Mouse (Mus musculus): Measurements from ENCODE around the gene Mfsd2a. TPM values are rescaled to one million over a fixed set of nuclear protein-coding genes. Genes with fewer than 3 reads are reported as not detected.

The Mfsd2a gene
- polyA plus RNA-seq, 1 experiment from 2014 or later: not detected

- no peak for TF ChIP-seq EP300 (IDR thresholded peaks at IDR 0.05; ENCODE audit: low read depth)
- no peak for TF ChIP-seq CTCF (IDR thresholded peaks at IDR 0.05; ENCODE audit: low read depth)
- Histone ChIP-seq H3K4me1 (ENCODE audit: insufficient read depth) (peaks cover 20% of the 10 kb centered on the region), H3K4me3 (ENCODE audit: low read depth, low read length) (no peak overlapping the region), H3K9ac (replicated peaks) (no peak overlapping the region), H3K9me3 (ENCODE audit: low read length) (no peaks in the 10 kb centered on the region), H3K36me3 (replicated peaks; ENCODE audit: insufficient read depth, low read length) (no peaks in the 10 kb centered on the region), H3K27ac (ENCODE audit: low read depth) (peak overlapping the region; percentile 51), H3K27me3 (ENCODE audit: insufficient read depth, low read length) (peaks cover 17% of the 10 kb centered on the region), H3K4me2 (ENCODE audit: low read depth, low read length) (peak overlapping the region; percentile 42)
- DNase-seq (no peak), ATAC-seq (peak; percentile 55)
- 56% methylated on average over 5 of the region's 5 CpGs for WGBS (ENCODE audit: insufficient replicate concordance)
Observed at GRCm38 (mm10) chr4:122954680-122955411, 6.1 kb downstream of the Mfsd2a start.

GRCm38 (mm10) chr4:122949096-122949495 is 11.9 kb downstream of the Mfsd2a start:
- H3K4me1 ChIP-seq (ENCODE audit: insufficient read depth): no peaks in the 10 kb centered on the region
- TF ChIP-seq CTCF (IDR thresholded peaks at IDR 0.05; ENCODE audit: low read depth): no peak
- TF ChIP-seq EP300 (IDR thresholded peaks at IDR 0.05; ENCODE audit: low read depth): no peak
- ATAC-seq: no peak
- 0 out of 2 replicates have a peak, but pooled peaks cover 3% of the 10 kb centered on the region for H3K27me3 ChIP-seq (ENCODE audit: insufficient read depth, low read length)
- H3K27ac ChIP-seq (ENCODE audit: low read depth): no peak overlapping the region
- H3K4me2 ChIP-seq (ENCODE audit: low read depth, low read length): no peak overlapping the region
- WGBS (ENCODE audit: insufficient replicate concordance): 71% methylated on average over 8 of the region's 8 CpGs
- H3K9ac ChIP-seq (replicated peaks): no peak overlapping the region
- DNase-seq: no peak
- H3K36me3 ChIP-seq (replicated peaks; ENCODE audit: insufficient read depth, low read length): no peaks in the 10 kb centered on the region
- H3K4me3 ChIP-seq (ENCODE audit: low read depth, low read length): no peak overlapping the region
- no peaks in the 10 kb centered on the region for H3K9me3 ChIP-seq (ENCODE audit: low read length)

DNA sequence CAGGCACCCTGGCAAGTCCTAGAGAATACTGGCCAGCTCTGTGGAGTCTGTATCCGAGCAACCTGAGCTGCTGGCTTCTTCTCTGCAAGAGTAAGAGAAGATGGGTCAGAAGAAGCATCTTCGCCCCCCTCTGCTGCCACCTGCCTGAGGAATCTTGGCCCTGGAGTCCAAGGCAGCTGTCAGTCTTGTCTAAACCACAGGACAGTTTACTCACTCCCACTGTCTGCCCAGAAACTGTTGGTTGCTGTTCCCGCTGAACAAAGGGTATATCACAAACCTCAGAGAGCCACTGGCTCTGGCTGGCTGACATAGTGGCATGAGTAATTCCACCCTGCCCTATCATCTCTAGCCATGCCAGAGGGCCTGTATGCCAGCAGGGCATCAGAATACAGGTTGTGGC is 13.8 kb downstream of the Mfsd2a start:
- no peak for TF ChIP-seq EP300 (IDR thresholded peaks at IDR 0.05; ENCODE audit: low read depth)
- no peak for TF ChIP-seq CTCF (IDR thresholded peaks at IDR 0.05; ENCODE audit: low read depth)
- Histone ChIP-seq H3K27me3 (ENCODE audit: insufficient read depth, low read length) (0 out of 2 replicates have a peak, but pooled peaks cover under 1% of the 10 kb centered on the region), H3K9ac (replicated peaks) (no peak overlapping the region), H3K4me2 (ENCODE audit: low read depth, low read length) (no peak overlapping the region), H3K9me3 (ENCODE audit: low read length) (no peaks in the 10 kb centered on the region), H3K4me1 (ENCODE audit: insufficient read depth) (no peaks in the 10 kb centered on the region), H3K27ac (ENCODE audit: low read depth) (no peak overlapping the region), H3K4me3 (ENCODE audit: low read depth, low read length) (no peak overlapping the region), H3K36me3 (replicated peaks; ENCODE audit: insufficient read depth, low read length) (no peaks in the 10 kb centered on the region)
- DNase-seq (no peak), ATAC-seq (no peak)
- WGBS (ENCODE audit: insufficient replicate concordance): 69% methylated on average over 3 of the region's 3 CpGs

- ATAC-seq (no peak), DNase-seq (no peak)
- Histone ChIP-seq H3K4me3 (ENCODE audit: low read depth, low read length) (no peak overlapping the region), H3K9ac (replicated peaks) (no peak overlapping the region), H3K27ac (ENCODE audit: low read depth) (no peak overlapping the region), H3K4me1 (ENCODE audit: insufficient read depth) (no peaks in the 10 kb centered on the region), H3K9me3 (ENCODE audit: low read length) (no peaks in the 10 kb centered on the region), H3K27me3 (ENCODE audit: insufficient read depth, low read length) (peaks cover 6% of the 10 kb centered on the region; the same call in 1 of the 2 replicates), H3K36me3 (replicated peaks; ENCODE audit: insufficient read depth, low read length) (no peaks in the 10 kb centered on the region), H3K4me2 (ENCODE audit: low read depth, low read length) (no peak overlapping the region)
- WGBS (ENCODE audit: insufficient replicate concordance): 19% methylated on average over 4 of the region's 4 CpGs
- peak; percentile 77 for TF ChIP-seq CTCF (IDR thresholded peaks at IDR 0.05; ENCODE audit: low read depth)
- TF ChIP-seq EP300 (IDR thresholded peaks at IDR 0.05; ENCODE audit: low read depth): no peak
Observed at GRCm38 (mm10) chr4:122944408-122944807, 16.6 kb downstream of the Mfsd2a start.

DNA sequence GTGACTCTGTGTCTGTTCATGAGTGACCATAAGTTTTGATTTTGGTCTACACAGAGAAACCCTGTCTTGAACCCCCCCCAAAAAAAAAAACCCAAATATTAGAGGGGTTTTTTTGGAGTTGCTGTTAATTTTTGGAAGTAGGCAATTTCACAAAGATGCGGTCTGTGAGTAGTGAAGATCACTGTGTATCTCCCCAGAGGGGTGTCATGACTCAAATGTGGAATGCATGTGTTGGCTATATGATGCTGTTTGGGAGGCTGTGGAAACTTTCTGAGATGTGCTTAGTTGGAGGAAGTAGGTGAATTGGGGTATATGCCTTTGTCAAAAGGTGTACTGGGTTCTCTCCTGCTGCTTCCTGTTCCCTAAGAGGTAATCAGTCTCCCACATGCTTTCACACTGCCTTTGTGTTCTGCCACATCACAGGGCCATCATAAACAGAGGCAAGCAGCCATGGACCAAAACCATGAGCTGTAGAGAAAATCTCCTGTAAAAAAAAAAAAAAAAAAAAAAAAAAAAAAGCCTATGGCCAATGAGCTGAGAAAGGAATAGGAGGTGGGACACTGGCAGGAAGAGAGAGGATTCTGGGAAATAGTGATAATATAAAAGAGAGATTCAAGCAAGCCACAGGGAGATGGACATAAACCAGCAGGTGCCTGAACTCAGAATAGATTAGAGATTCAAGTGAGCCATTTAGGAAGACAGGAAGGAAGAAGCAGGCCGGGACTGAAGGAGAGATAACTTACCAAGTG is 21.8 kb downstream of the Mfsd2a start:
- H3K4me1 ChIP-seq (ENCODE audit: insufficient read depth): peaks cover 4% of the 10 kb centered on the region

GRCm38 (mm10) chr4:122937489-122937888 is 23.5 kb downstream of the Mfsd2a start:
- Histone ChIP-seq H3K27ac (ENCODE audit: low read depth) (no peak overlapping the region), H3K36me3 (replicated peaks; ENCODE audit: insufficient read depth, low read length) (no peaks in the 10 kb centered on the region), H3K4me1 (ENCODE audit: insufficient read depth) (peaks cover 4% of the 10 kb centered on the region), H3K9me3 (ENCODE audit: low read length) (no peaks in the 10 kb centered on the region), H3K4me2 (ENCODE audit: low read depth, low read length) (no peak overlapping the region), H3K9ac (replicated peaks) (no peak overlapping the region), H3K4me3 (ENCODE audit: low read depth, low read length) (no peak overlapping the region), H3K27me3 (ENCODE audit: insufficient read depth, low read length) (peaks cover 12% of the 10 kb centered on the region; the same call in 1 of the 2 replicates)
- TF ChIP-seq EP300 (IDR thresholded peaks at IDR 0.05; ENCODE audit: low read depth) (no peak), CTCF (IDR thresholded peaks at IDR 0.05; ENCODE audit: low read depth) (no peak)
- no peak for DNase-seq
- 78% methylated on average over 3 of the region's 3 CpGs for WGBS (ENCODE audit: insufficient replicate concordance)
- no peak for ATAC-seq

More for the DNA sequence above, 21.8 kb downstream of the Mfsd2a start:
- Histone ChIP-seq H3K36me3 (replicated peaks; ENCODE audit: insufficient read depth, low read length) (no peaks in the 10 kb centered on the region), H3K27me3 (ENCODE audit: insufficient read depth, low read length) (peaks cover 10% of the 10 kb centered on the region; the same call in 1 of the 2 replicates), H3K9ac (replicated peaks) (no peak overlapping the region), H3K9me3 (ENCODE audit: low read length) (no peaks in the 10 kb centered on the region), H3K4me3 (ENCODE audit: low read depth, low read length) (no peak overlapping the region), H3K27ac (ENCODE audit: low read depth) (no peak overlapping the region), H3K4me2 (ENCODE audit: low read depth, low read length) (no peak overlapping the region)
- WGBS (ENCODE audit: insufficient replicate concordance): 58% methylated on average over 2 of the region's 2 CpGs
- DNase-seq (no peak), ATAC-seq (no peak)
- TF ChIP-seq CTCF (IDR thresholded peaks at IDR 0.05; ENCODE audit: low read depth): no peak
